Mouse (Mus musculus): ENCODE measurements around the gene Rwdd4a. TPM values are rescaled to one million over a fixed set of nuclear protein-coding genes. Genes with fewer than 3 reads are reported as not detected.

Rwdd4a gene
- polyA plus RNA-seq, 1 experiment from 2014 or later: 19.3 TPM

GRCm38 (mm10) chr8:47581454-47581853 is 48.0 kb downstream of the Rwdd4a start:
- Histone ChIP-seq H3K4me3 (replicated peaks) (no peak overlapping the region), H3K36me3 (replicated peaks) (no peaks in the 10 kb centered on the region), H3K27ac (replicated peaks) (no peak overlapping the region), H3K9me3 (replicated peaks) (no peaks in the 10 kb centered on the region), H3K4me1 (replicated peaks) (no peaks in the 10 kb centered on the region), H3K9ac (no peak overlapping the region), H3K4me2 (no peak overlapping the region), H3K27me3 (no peaks in the 10 kb centered on the region)
- ATAC-seq (ENCODE audit: insufficient read depth): no peak
- WGBS (ENCODE audit: insufficient replicate concordance): 59% methylated on average over 7 of the region's 7 CpGs

GRCm38 (mm10) chr8:47588616-47589015 is 55.2 kb downstream of the Rwdd4a start:
- Histone ChIP-seq H3K9me3 (replicated peaks) (no peaks in the 10 kb centered on the region), H3K9ac (no peak overlapping the region), H3K27ac (replicated peaks) (no peak overlapping the region), H3K27me3 (no peaks in the 10 kb centered on the region), H3K4me3 (replicated peaks) (no peak overlapping the region), H3K4me1 (replicated peaks) (no peaks in the 10 kb centered on the region), H3K36me3 (replicated peaks) (no peaks in the 10 kb centered on the region), H3K4me2 (no peak overlapping the region)
- no peak for ATAC-seq (ENCODE audit: insufficient read depth)
- 80% methylated on average over 5 of the region's 5 CpGs for WGBS (ENCODE audit: insufficient replicate concordance)

- 78% methylated on average over 10 of the region's 10 CpGs for WGBS (ENCODE audit: insufficient replicate concordance)
- ATAC-seq (ENCODE audit: insufficient read depth): no peak
- Histone ChIP-seq H3K9ac (no peak overlapping the region), H3K9me3 (replicated peaks) (no peaks in the 10 kb centered on the region), H3K4me2 (no peak overlapping the region), H3K27ac (replicated peaks) (no peak overlapping the region), H3K4me1 (replicated peaks) (no peaks in the 10 kb centered on the region), H3K27me3 (no peaks in the 10 kb centered on the region), H3K4me3 (replicated peaks) (no peak overlapping the region), H3K36me3 (replicated peaks) (no peaks in the 10 kb centered on the region)
Observed at GRCm38 (mm10) chr8:47590400-47590799, 56.9 kb downstream of the Rwdd4a start.

GRCm38 (mm10) chr8:47600664-47601063 is 67.2 kb downstream of the Rwdd4a start:
- Histone ChIP-seq H3K9ac (no peak overlapping the region), H3K4me2 (no peak overlapping the region), H3K27me3 (no peaks in the 10 kb centered on the region), H3K27ac (replicated peaks) (no peak overlapping the region), H3K9me3 (replicated peaks) (no peaks in the 10 kb centered on the region), H3K36me3 (replicated peaks) (no peaks in the 10 kb centered on the region), H3K4me1 (replicated peaks) (no peaks in the 10 kb centered on the region), H3K4me3 (replicated peaks) (no peak overlapping the region)
- no peak for ATAC-seq (ENCODE audit: insufficient read depth)
- 64% methylated on average over 8 of the region's 8 CpGs for WGBS (ENCODE audit: insufficient replicate concordance)

Small RNA genes within 50 kb of the gene (microRNA-seq; reads per million reads assigned to microRNA genes)
- not detected for gene Gm27409

Other genes starting within 250 kb of the Rwdd4a start
- 0.35 and 0.41 TPM in 2 replicates for gene Stox2, start 87.3 kb upstream of the Rwdd4a start, polyA plus RNA-seq (2015; fragmentation: Nextera tagmentation; extraction: Ambion mirVana)
- gene Trappc11, start 194 bp upstream of the Rwdd4a start, polyA plus RNA-seq (2015; fragmentation: Nextera tagmentation; extraction: Ambion mirVana): 12.7 and 12.8 TPM in 2 replicates
- gene Ing2, start 141.9 kb downstream of the Rwdd4a start, polyA plus RNA-seq (2015; fragmentation: Nextera tagmentation; extraction: Ambion mirVana): 6.3 and 7.1 TPM in 2 replicates
- gene Cdkn2aip, start 180.3 kb downstream of the Rwdd4a start, polyA plus RNA-seq (2015; fragmentation: Nextera tagmentation; extraction: Ambion mirVana): 12.8 and 13.4 TPM in 2 replicates